Mouse (Mus musculus) cerebellum, adult 9-11 months (tissue): ENCODE results near the gene Dact2.
A peak's percentile ranks its signal among the peaks of the same experiment; 100 is the strongest.

Experiments
- DNase-seq: peaks from one replicate; pipeline ENCODE4 v3.0.0; 2022

Dact2 gene

GRCm38 (mm10) chr17:14172731-14173130 lies 31.4 kb downstream of the Dact2 start:
- no peak for DNase-seq

- DNase-seq, result no peak
Observed at GRCm38 (mm10) chr17:14172184-14172583, 31.9 kb downstream of the Dact2 start.

GRCm38 (mm10) chr17:14170961-14171479 lies 33.1 kb downstream of the Dact2 start:
- DNase-seq, result no peak

GRCm38 (mm10) chr17:14169431-14169830 lies 34.7 kb downstream of the Dact2 start:
- DNase-seq, result no peak

GRCm38 (mm10) chr17:14167594-14167993 lies 36.5 kb downstream of the Dact2 start:
- no peak for DNase-seq

GRCm38 (mm10) chr17:14166746-14167432 lies 37.2 kb downstream of the Dact2 start:
- DNase-seq, result no peak

- no peak for DNase-seq
Observed at GRCm38 (mm10) chr17:14165934-14166610, 38.0 kb downstream of the Dact2 start.

- peak; percentile 9 for DNase-seq
Observed at GRCm38 (mm10) chr17:14165332-14165876, 38.7 kb downstream of the Dact2 start.

- DNase-seq, result no peak
Observed at GRCm38 (mm10) chr17:14160846-14161245, 43.3 kb downstream of the Dact2 start.

- DNase-seq, result no peak
Observed at GRCm38 (mm10) chr17:14157779-14158195, 46.3 kb downstream of the Dact2 start.
